Mouse (Mus musculus) adrenal gland, adult 18-20 months (tissue): Measurements from ENCODE around the gene Slc9a9. TPM values are rescaled to one million over a fixed set of nuclear protein-coding genes. Genes with fewer than 3 reads are reported as not detected.

Experiments
- DNase-seq, 2 experiments: peaks; one replicate each; pipeline ENCODE4 v3.0.0; 2021 to 2022; ENCODE audit warnings: low spot score in 2 of 2
- total RNA-seq, 2 experiments: library from RNA; stranded (reverse); gene quantifications; 1 replicate in 1 of 2; 2 replicates in 1 of 2; pipeline ENCODE4 v1.2.3; 2021

Slc9a9 gene
- total RNA-seq, 2 experiments from 2014 or later = 2.4 to 4.1 TPM

- DNase-seq = no peak
Observed at GRCm38 (mm10) chr9:95188362-95189217, 518.9 kb downstream of the Slc9a9 start.

GRCm38 (mm10) chr9:95189218-95189605 is 519.5 kb downstream of the Slc9a9 start:
- no peak for DNase-seq

GRCm38 (mm10) chr9:95191442-95191841 is 521.7 kb downstream of the Slc9a9 start:
- DNase-seq = no peak

GRCm38 (mm10) chr9:95192901-95193532 is 523.3 kb downstream of the Slc9a9 start:
- no peak for DNase-seq

- DNase-seq = no peak
Observed at GRCm38 (mm10) chr9:95193672-95194071, 524.0 kb downstream of the Slc9a9 start.

- no peak for DNase-seq
Observed at GRCm38 (mm10) chr9:95194158-95194557, 524.4 kb downstream of the Slc9a9 start.

GRCm38 (mm10) chr9:95207661-95208060 is 538.0 kb downstream of the Slc9a9 start:
- DNase-seq = no peak

GRCm38 (mm10) chr9:95208681-95209080 is 539.0 kb downstream of the Slc9a9 start:
- DNase-seq = peak in 1 of 2 experiments; percentile 22

GRCm38 (mm10) chr9:95220009-95220408 is 550.3 kb downstream of the Slc9a9 start:
- DNase-seq = peak; percentile 29 to 41

GRCm38 (mm10) chr9:95221310-95221709 is 551.6 kb downstream of the Slc9a9 start:
- no peak for DNase-seq

- DNase-seq = no peak
Observed at GRCm38 (mm10) chr9:95226986-95227385, 557.3 kb downstream of the Slc9a9 start.

GRCm38 (mm10) chr9:95228123-95228522 is 558.4 kb downstream of the Slc9a9 start:
- DNase-seq = no peak

GRCm38 (mm10) chr9:95229147-95229546 is 559.4 kb downstream of the Slc9a9 start:
- DNase-seq = no peak

- no peak for DNase-seq
Observed at GRCm38 (mm10) chr9:95239900-95240299, 570.2 kb downstream of the Slc9a9 start.

- DNase-seq = no peak
Observed at GRCm38 (mm10) chr9:95242628-95243195, 573.0 kb downstream of the Slc9a9 start.

- no peak for DNase-seq
Observed at GRCm38 (mm10) chr9:95254162-95254561, 584.5 kb downstream of the Slc9a9 start.

GRCm38 (mm10) chr9:95255844-95256243 is 586.1 kb downstream of the Slc9a9 start:
- DNase-seq = no peak

- no peak for DNase-seq
Observed at GRCm38 (mm10) chr9:95256680-95257316, 587.1 kb downstream of the Slc9a9 start.

GRCm38 (mm10) chr9:95262851-95263250 is 593.1 kb downstream of the Slc9a9 start:
- DNase-seq = no peak

- DNase-seq = no peak
Observed at GRCm38 (mm10) chr9:95263867-95264509, 594.3 kb downstream of the Slc9a9 start.

- no peak for DNase-seq
Observed at GRCm38 (mm10) chr9:95266179-95266578, 596.5 kb downstream of the Slc9a9 start.
